Mouse (Mus musculus): ENCODE results near the gene Map2k1. TPM values are rescaled to one million over a fixed set of nuclear protein-coding genes. Genes with fewer than 3 reads are reported as not detected.
"Not testable (repeated sequence)": the region's sequence is repeated elsewhere in the genome, so short reads cannot be mapped to it uniquely, and the experiment has no call there.

The Map2k1 gene
- polyA plus RNA-seq, 1 experiment from 2014 or later: 69.9 TPM

- Histone ChIP-seq H3K9ac (peak overlapping the region; percentile 89), H3K9me3 (no peaks in the 10 kb centered on the region), H3K4me3 (peak overlapping the region; percentile 86), H3K36me3 (peaks cover 42% of the 10 kb centered on the region), H3K27ac (no peak overlapping the region), H3K4me2 (peak overlapping the region; percentile 64), H3K27me3 (no peaks in the 10 kb centered on the region), H3K4me1 (peaks cover 24% of the 10 kb centered on the region)
- ATAC-seq (ENCODE audit: borderline replicate concordance, extremely low read depth, low FRiP score, low TSS enrichment): no peak
Observed at GRCm38 (mm10) chr9:64174341-64174740, 79.1 kb downstream of the Map2k1 start.

GRCm38 (mm10) chr9:64173666-64174220, 79.7 kb downstream of the Map2k1 start:
- under 1% methylated on average over 16 of the region's 16 CpGs for WGBS
- ATAC-seq (ENCODE audit: borderline replicate concordance, extremely low read depth, low FRiP score, low TSS enrichment): no peak
- Histone ChIP-seq H3K27me3 (no peaks in the 10 kb centered on the region), H3K9ac (peak overlapping the region; percentile 89), H3K4me3 (peak overlapping the region; percentile 86), H3K36me3 (peaks cover 41% of the 10 kb centered on the region), H3K9me3 (no peaks in the 10 kb centered on the region), H3K4me1 (peaks cover 24% of the 10 kb centered on the region), H3K27ac (peak overlapping the region; percentile 98; the same call in 1 of the 2 replicates), H3K4me2 (peak overlapping the region; percentile 64)

GRCm38 (mm10) chr9:64172816-64173665, 80.4 kb downstream of the Map2k1 start, which contains the start of the genes Zwilch and Rpl4:
TSS of gene Zwilch (minus strand) at chr9:64173104.
TSS of gene Rpl4 (plus strand) at chr9:64173375.
- peak; percentile 85 for ATAC-seq (ENCODE audit: borderline replicate concordance, extremely low read depth, low FRiP score, low TSS enrichment)
- Histone ChIP-seq H3K4me2 (peak within 1 kb of the TSS; percentile 64), H3K27ac (peak within 1 kb of the TSS; percentile 98), H3K9me3 (no peaks in the 10 kb centered on the region), H3K27me3 (no peaks in the 10 kb centered on the region), H3K4me3 (peak within 1 kb of the TSS; percentile 86), H3K36me3 (peaks cover 36% of the 10 kb centered on the region), H3K9ac (peak within 1 kb of the TSS; percentile 89), H3K4me1 (peaks cover 24% of the 10 kb centered on the region)
- WGBS: under 1% methylated on average over 42 of the region's 42 CpGs

- peak overlapping the region; percentile 89 for H3K9ac ChIP-seq
- H3K36me3 ChIP-seq: peaks cover 35% of the 10 kb centered on the region
- H3K4me3 ChIP-seq: peak overlapping the region; percentile 86
- peak overlapping the region; percentile 64 for H3K4me2 ChIP-seq
- no peaks in the 10 kb centered on the region for H3K27me3 ChIP-seq
- WGBS: 2% methylated on average over 18 of the region's 18 CpGs
- peak; percentile 40; the same call in 1 of the 2 replicates for ATAC-seq (ENCODE audit: borderline replicate concordance, extremely low read depth, low FRiP score, low TSS enrichment)
- no peaks in the 10 kb centered on the region for H3K9me3 ChIP-seq
- H3K27ac ChIP-seq: peak overlapping the region; percentile 98
- H3K4me1 ChIP-seq: peaks cover 24% of the 10 kb centered on the region
Observed at GRCm38 (mm10) chr9:64172145-64172815, 81.2 kb downstream of the Map2k1 start.

GRCm38 (mm10) chr9:64169967-64170366, 83.5 kb downstream of the Map2k1 start:
- peaks cover 22% of the 10 kb centered on the region for H3K4me1 ChIP-seq
- H3K9ac ChIP-seq; H3K4me3 ChIP-seq; H3K9me3 ChIP-seq; H3K27ac ChIP-seq; H3K4me2 ChIP-seq; ATAC-seq (ENCODE audit: borderline replicate concordance, extremely low read depth, low FRiP score, low TSS enrichment); H3K27me3 ChIP-seq: not testable (repeated sequence)
- H3K36me3 ChIP-seq: peaks cover 15% of the 10 kb centered on the region
- WGBS: 95% methylated on average over 3 of the region's 3 CpGs

- 91% methylated on average over 5 of the region's 5 CpGs for WGBS
- Histone ChIP-seq H3K9me3 (no peaks in the 10 kb centered on the region), H3K9ac (no peak overlapping the region), H3K4me3 (no peak overlapping the region), H3K36me3 (peaks cover 64% of the 10 kb centered on the region), H3K4me1 (no peaks in the 10 kb centered on the region), H3K27me3 (no peaks in the 10 kb centered on the region), H3K4me2 (no peak overlapping the region), H3K27ac (no peak overlapping the region)
- no peak for ATAC-seq (ENCODE audit: borderline replicate concordance, extremely low read depth, low FRiP score, low TSS enrichment)
Observed at GRCm38 (mm10) chr9:64160471-64160870, 93.0 kb downstream of the Map2k1 start.

GRCm38 (mm10) chr9:64156641-64157040, 96.8 kb downstream of the Map2k1 start:
- no peak overlapping the region for H3K4me2 ChIP-seq
- H3K36me3 ChIP-seq: peaks cover 71% of the 10 kb centered on the region
- H3K27me3 ChIP-seq: no peaks in the 10 kb centered on the region
- H3K9me3 ChIP-seq: no peaks in the 10 kb centered on the region
- no peak overlapping the region for H3K9ac ChIP-seq
- H3K27ac ChIP-seq: no peak overlapping the region
- WGBS: 93% methylated on average over 1 of the region's 1 CpGs
- no peaks in the 10 kb centered on the region for H3K4me1 ChIP-seq
- ATAC-seq (ENCODE audit: borderline replicate concordance, extremely low read depth, low FRiP score, low TSS enrichment): no peak
- no peak overlapping the region for H3K4me3 ChIP-seq

GRCm38 (mm10) chr9:64139879-64140278, 113.6 kb downstream of the Map2k1 start:
- Histone ChIP-seq H3K27ac (no peak overlapping the region), H3K36me3 (peaks cover 48% of the 10 kb centered on the region), H3K9me3 (no peaks in the 10 kb centered on the region), H3K4me2 (no peak overlapping the region), H3K4me3 (no peak overlapping the region), H3K4me1 (no peaks in the 10 kb centered on the region), H3K9ac (no peak overlapping the region), H3K27me3 (no peaks in the 10 kb centered on the region)
- 81% methylated on average over 9 of the region's 9 CpGs for WGBS
- ATAC-seq (ENCODE audit: borderline replicate concordance, extremely low read depth, low FRiP score, low TSS enrichment): no peak

- H3K4me1 ChIP-seq; ATAC-seq (ENCODE audit: borderline replicate concordance, extremely low read depth, low FRiP score, low TSS enrichment); H3K9me3 ChIP-seq; H3K27me3 ChIP-seq; H3K27ac ChIP-seq; H3K4me2 ChIP-seq; H3K9ac ChIP-seq; H3K4me3 ChIP-seq: not testable (repeated sequence)
- WGBS: 3% methylated on average over 6 of the region's 6 CpGs
- H3K36me3 ChIP-seq: peaks cover 41% of the 10 kb centered on the region
Observed at GRCm38 (mm10) chr9:64138896-64139295, 114.5 kb downstream of the Map2k1 start.
